Mouse (Mus musculus): ENCODE measurements around the gene Fhit. TPM values are rescaled to one million over a fixed set of nuclear protein-coding genes. Genes with fewer than 3 reads are reported as not detected.

Gene Fhit
- polyA plus RNA-seq, 1 experiment from 2014 or later, result 13.3 TPM

- DNase-seq (ENCODE audit: low spot score), result peak; percentile 8
- H3K36me3 ChIP-seq (ENCODE audit: insufficient read depth, low read length), result no peaks in the 10 kb centered on the region
- 65% methylated on average over 6 of the region's 6 CpGs for WGBS
- H3K4me1 ChIP-seq (replicated peaks; ENCODE audit: insufficient read depth, low read length), result no peaks in the 10 kb centered on the region
- H3K4me3 ChIP-seq (replicated peaks; ENCODE audit: low read depth, low read length), result no peak overlapping the region
- H3K9ac ChIP-seq (ENCODE audit: low read depth, low read length), result no peak overlapping the region
- H3K27me3 ChIP-seq (ENCODE audit: insufficient read depth, low read length), result no peaks in the 10 kb centered on the region
- TF ChIP-seq CTCF (IDR thresholded peaks at IDR 0.05; ENCODE audit: low read depth), result no peak
- no peaks in the 10 kb centered on the region for H3K9me3 ChIP-seq (replicated peaks; ENCODE audit: low read length)
- no peak for ATAC-seq (replicated peaks; ENCODE audit: low FRiP score, low read depth)
- no peak overlapping the region for H3K27ac ChIP-seq
- no peak overlapping the region for H3K4me2 ChIP-seq (ENCODE audit: low read length)
Measured at GRCm38 (mm10) chr14:10286027-10286426, 875.8 kb downstream of the Fhit start.

GRCm38 (mm10) chr14:10228708-10229107 is 933.1 kb downstream of the Fhit start:
- Histone ChIP-seq H3K36me3 (ENCODE audit: insufficient read depth, low read length) (no peaks in the 10 kb centered on the region), H3K27ac (no peak overlapping the region), H3K27me3 (ENCODE audit: insufficient read depth, low read length) (no peaks in the 10 kb centered on the region), H3K9me3 (replicated peaks; ENCODE audit: low read length) (no peaks in the 10 kb centered on the region), H3K4me1 (replicated peaks; ENCODE audit: insufficient read depth, low read length) (no peaks in the 10 kb centered on the region), H3K4me2 (ENCODE audit: low read length) (no peak overlapping the region), H3K4me3 (replicated peaks; ENCODE audit: low read depth, low read length) (no peak overlapping the region), H3K9ac (ENCODE audit: low read depth, low read length) (no peak overlapping the region)
- TF ChIP-seq CTCF (IDR thresholded peaks at IDR 0.05; ENCODE audit: low read depth), result no peak
- DNase-seq (ENCODE audit: low spot score), result no peak
- ATAC-seq (replicated peaks; ENCODE audit: low FRiP score, low read depth), result no peak
- 68% methylated on average over 5 of the region's 5 CpGs for WGBS

- H3K27ac ChIP-seq, result no peak overlapping the region
- no peaks in the 10 kb centered on the region for H3K27me3 ChIP-seq (ENCODE audit: insufficient read depth, low read length)
- no peaks in the 10 kb centered on the region for H3K9me3 ChIP-seq (replicated peaks; ENCODE audit: low read length)
- no peak overlapping the region for H3K4me2 ChIP-seq (ENCODE audit: low read length)
- H3K4me1 ChIP-seq (replicated peaks; ENCODE audit: insufficient read depth, low read length), result no peaks in the 10 kb centered on the region
- H3K9ac ChIP-seq (ENCODE audit: low read depth, low read length), result no peak overlapping the region
- H3K4me3 ChIP-seq (replicated peaks; ENCODE audit: low read depth, low read length), result no peak overlapping the region
- TF ChIP-seq CTCF (IDR thresholded peaks at IDR 0.05; ENCODE audit: low read depth), result no peak
- WGBS, result 85% methylated on average over 2 of the region's 2 CpGs
- DNase-seq (ENCODE audit: low spot score) (no peak), ATAC-seq (replicated peaks; ENCODE audit: low FRiP score, low read depth) (no peak)
- H3K36me3 ChIP-seq (ENCODE audit: insufficient read depth, low read length), result no peaks in the 10 kb centered on the region
Measured at GRCm38 (mm10) chr14:10221847-10222246, 940.0 kb downstream of the Fhit start.

- Histone ChIP-seq H3K36me3 (ENCODE audit: insufficient read depth, low read length) (no peaks in the 10 kb centered on the region), H3K4me1 (replicated peaks; ENCODE audit: insufficient read depth, low read length) (no peaks in the 10 kb centered on the region), H3K4me2 (ENCODE audit: low read length) (no peak overlapping the region), H3K4me3 (replicated peaks; ENCODE audit: low read depth, low read length) (no peak overlapping the region), H3K9ac (ENCODE audit: low read depth, low read length) (no peak overlapping the region), H3K27ac (no peak overlapping the region), H3K9me3 (replicated peaks; ENCODE audit: low read length) (no peaks in the 10 kb centered on the region), H3K27me3 (ENCODE audit: insufficient read depth, low read length) (no peaks in the 10 kb centered on the region)
- 16% methylated on average over 4 of the region's 4 CpGs for WGBS
- DNase-seq (ENCODE audit: low spot score) (peak; percentile 72), ATAC-seq (replicated peaks; ENCODE audit: low FRiP score, low read depth) (no peak; the same call in 1 of the 2 replicates)
- TF ChIP-seq CTCF (IDR thresholded peaks at IDR 0.05; ENCODE audit: low read depth), result no peak
Measured at GRCm38 (mm10) chr14:10213216-10213615, 948.6 kb downstream of the Fhit start.

- 44% methylated on average over 5 of the region's 5 CpGs for WGBS
Measured at GRCm38 (mm10) chr14:10211184-10211583, 950.7 kb downstream of the Fhit start.

GRCm38 (mm10) chr14:10209007-10209406 is 952.8 kb downstream of the Fhit start:
- no peak overlapping the region for H3K4me3 ChIP-seq (replicated peaks; ENCODE audit: low read depth, low read length)
- H3K9me3 ChIP-seq (replicated peaks; ENCODE audit: low read length), result no peaks in the 10 kb centered on the region
- ATAC-seq (replicated peaks; ENCODE audit: low FRiP score, low read depth) (no peak), DNase-seq (ENCODE audit: low spot score) (no peak)
- WGBS, result 81% methylated on average over 3 of the region's 3 CpGs
- no peak overlapping the region for H3K9ac ChIP-seq (ENCODE audit: low read depth, low read length)
- TF ChIP-seq CTCF (IDR thresholded peaks at IDR 0.05; ENCODE audit: low read depth), result no peak
- no peak overlapping the region for H3K27ac ChIP-seq
- H3K27me3 ChIP-seq (ENCODE audit: insufficient read depth, low read length), result no peaks in the 10 kb centered on the region
- no peaks in the 10 kb centered on the region for H3K36me3 ChIP-seq (ENCODE audit: insufficient read depth, low read length)
- H3K4me1 ChIP-seq (replicated peaks; ENCODE audit: insufficient read depth, low read length), result no peaks in the 10 kb centered on the region
- no peak overlapping the region for H3K4me2 ChIP-seq (ENCODE audit: low read length)

More at GRCm38 (mm10) chr14:10211184-10211583, 950.7 kb downstream of the Fhit start:
- DNase-seq (ENCODE audit: low spot score), result no peak
- Histone ChIP-seq H3K9me3 (replicated peaks; ENCODE audit: low read length) (no peaks in the 10 kb centered on the region), H3K9ac (ENCODE audit: low read depth, low read length) (no peak overlapping the region), H3K27me3 (ENCODE audit: insufficient read depth, low read length) (no peaks in the 10 kb centered on the region), H3K4me3 (replicated peaks; ENCODE audit: low read depth, low read length) (no peak overlapping the region), H3K4me2 (ENCODE audit: low read length) (no peak overlapping the region), H3K4me1 (replicated peaks; ENCODE audit: insufficient read depth, low read length) (no peaks in the 10 kb centered on the region), H3K27ac (no peak overlapping the region), H3K36me3 (ENCODE audit: insufficient read depth, low read length) (no peaks in the 10 kb centered on the region)
- ATAC-seq (replicated peaks; ENCODE audit: low FRiP score, low read depth), result no peak
- TF ChIP-seq CTCF (IDR thresholded peaks at IDR 0.05; ENCODE audit: low read depth), result no peak

GRCm38 (mm10) chr14:10205699-10206098 is 956.1 kb downstream of the Fhit start:
- Histone ChIP-seq H3K27ac (no peak overlapping the region), H3K9ac (ENCODE audit: low read depth, low read length) (no peak overlapping the region), H3K9me3 (replicated peaks; ENCODE audit: low read length) (no peaks in the 10 kb centered on the region), H3K4me1 (replicated peaks; ENCODE audit: insufficient read depth, low read length) (no peaks in the 10 kb centered on the region), H3K4me2 (ENCODE audit: low read length) (no peak overlapping the region), H3K36me3 (ENCODE audit: insufficient read depth, low read length) (no peaks in the 10 kb centered on the region), H3K27me3 (ENCODE audit: insufficient read depth, low read length) (no peaks in the 10 kb centered on the region), H3K4me3 (replicated peaks; ENCODE audit: low read depth, low read length) (no peak overlapping the region)
- DNase-seq (ENCODE audit: low spot score) (no peak), ATAC-seq (replicated peaks; ENCODE audit: low FRiP score, low read depth) (no peak)
- no peak for TF ChIP-seq CTCF (IDR thresholded peaks at IDR 0.05; ENCODE audit: low read depth)
- WGBS, result 83% methylated on average over 5 of the region's 5 CpGs
